Mouse (Mus musculus) limb, embryonic 13.5 days (tissue): ENCODE results near the gene Krtap5-2. TPM values are rescaled to one million over a fixed set of nuclear protein-coding genes. Genes with fewer than 3 reads are reported as not detected.

Experiments used
- ATAC-seq: fragments of 200-750 bp; cut with Nextera tagmentation; 2 replicates; pipeline ENCODE4 v1.8.0; 2017; ENCODE audit warnings: low read depth, moderate number of reproducible peaks, moderate TSS enrichment; ENCODE audit not compliant: low FRiP score
- H3K27ac ChIP-seq: fragments of 300-500 bp; sonication (generic); 2 replicates; pipeline ENCODE4 v1.5.1; 2015; ENCODE audit warnings: inconsistent platforms, mild to moderate bottlenecking, moderate library complexity
- H3K27me3 ChIP-seq: fragments of 300-500 bp; sonication (generic); 2 replicates; pipeline ENCODE4 v1.6.1; 2015; ENCODE audit warnings: mild to moderate bottlenecking, inconsistent platforms
- H3K36me3 ChIP-seq: fragments of 300-500 bp; sonication (generic); 2 replicates; pipeline ENCODE4 v1.6.1; 2015; ENCODE audit warnings: inconsistent platforms, mild to moderate bottlenecking, moderate library complexity
- H3K4me1 ChIP-seq: fragments of 300-500 bp; sonication (generic); 2 replicates; pipeline ENCODE4 v1.6.1; 2015; ENCODE audit warnings: inconsistent platforms
- H3K4me2 ChIP-seq: fragments of 300-500 bp; sonication (generic); replicated peaks from 2 replicates; pipeline ENCODE4 v1.6.1; 2015; ENCODE audit warnings: inconsistent platforms, mild to moderate bottlenecking, moderate library complexity
- H3K4me3 ChIP-seq: fragments of 300-500 bp; sonication (generic); 2 replicates; pipeline ENCODE4 v1.5.1; 2015; ENCODE audit warnings: moderate library complexity, mild to moderate bottlenecking, inconsistent platforms
- H3K9ac ChIP-seq: fragments of 300-500 bp; sonication (generic); 2 replicates; pipeline ENCODE4 v1.6.1; 2015; ENCODE audit warnings: mild to moderate bottlenecking, inconsistent platforms
- H3K9me3 ChIP-seq: fragments of 300-500 bp; sonication (generic); 2 replicates; pipeline ENCODE4 v1.6.1; 2016; ENCODE audit warnings: inconsistent platforms
- WGBS: fragments of 180-500 bp; shearing (Covaris S2); methylation state at CpG from one replicate; pipeline ENCODE4 v1.1.7; 2015; 5-methylcytosine and 5-hydroxymethylcytosine counted together
- polyA plus RNA-seq: library from polyadenylated mRNA; unstranded; fragments of >200 nt; fragmentation: Nextera tagmentation; extraction: Ambion mirVana; gene quantifications from 2 replicates; pipeline ENCODE4 v1.2.1, GENCODE M21; 2015

Krtap5-2 gene
- polyA plus RNA-seq, 1 experiment from 2014 or later = not detected

GRCm38 (mm10) chr7:142134206-142134995, 41.4 kb downstream of the Krtap5-2 start:
- Histone ChIP-seq H3K9me3 (no peaks in the 10 kb centered on the region), H3K36me3 (no peaks in the 10 kb centered on the region), H3K27me3 (no peaks in the 10 kb centered on the region), H3K4me1 (no peaks in the 10 kb centered on the region), H3K27ac (no peak overlapping the region), H3K4me3 (no peak overlapping the region), H3K9ac (no peak overlapping the region), H3K4me2 (no peak overlapping the region)
- no peak for ATAC-seq
- 62% methylated on average over 4 of the region's 4 CpGs for WGBS

GRCm38 (mm10) chr7:142128843-142129242, 47.0 kb downstream of the Krtap5-2 start:
- Histone ChIP-seq H3K27me3 (no peaks in the 10 kb centered on the region), H3K9ac (no peak overlapping the region), H3K9me3 (no peaks in the 10 kb centered on the region), H3K4me1 (no peaks in the 10 kb centered on the region), H3K36me3 (no peaks in the 10 kb centered on the region), H3K4me2 (no peak overlapping the region), H3K27ac (no peak overlapping the region), H3K4me3 (no peak overlapping the region)
- WGBS = 62% methylated on average over 4 of the region's 4 CpGs
- no peak for ATAC-seq

Other genes starting within 250 kb of the Krtap5-2 start
- 0.83 and 0.95 TPM in 2 replicates for gene Brsk2, start 226.3 kb downstream of the Krtap5-2 start, polyA plus RNA-seq
- gene Mob2, start 114.9 kb downstream of the Krtap5-2 start, polyA plus RNA-seq = 70.7 and 71.4 TPM in 2 replicates
- 2.3 and 2.7 TPM in 2 replicates for gene Dusp8, start 80.2 kb downstream of the Krtap5-2 start, polyA plus RNA-seq
- not detected in 2 replicates for gene Gm45618, start 55.3 kb downstream of the Krtap5-2 start, polyA plus RNA-seq
- gene Gm39115, start 40.0 kb downstream of the Krtap5-2 start, polyA plus RNA-seq = not detected in 2 replicates
- not detected in 2 replicates for gene Gm45337, start 31.4 kb downstream of the Krtap5-2 start, polyA plus RNA-seq
- gene Gm29735, start 18.9 kb downstream of the Krtap5-2 start, polyA plus RNA-seq = not detected in 2 replicates
- not detected in 2 replicates for gene Gm4553, start 10.3 kb downstream of the Krtap5-2 start, polyA plus RNA-seq
- not detected in 2 replicates for gene Gm10153, start 14.4 kb upstream of the Krtap5-2 start, polyA plus RNA-seq
- gene Krtap5-3, start 25.4 kb upstream of the Krtap5-2 start, polyA plus RNA-seq = not detected in 2 replicates
- gene Gm7579, start 35.9 kb upstream of the Krtap5-2 start, polyA plus RNA-seq = not detected in 2 replicates
- not detected in 2 replicates for gene Krtap5-5, start 54.0 kb upstream of the Krtap5-2 start, polyA plus RNA-seq
- gene Gm40460, start 65.1 kb upstream of the Krtap5-2 start, polyA plus RNA-seq = not detected in 2 replicates
- gene Gm2431, start 82.3 kb upstream of the Krtap5-2 start, polyA plus RNA-seq = not detected in 2 replicates
- not detected in 2 replicates for gene Gm4559, start 98.4 kb upstream of the Krtap5-2 start, polyA plus RNA-seq
- gene Krtap5-1, start 121.1 kb upstream of the Krtap5-2 start, polyA plus RNA-seq = not detected in 2 replicates
- not detected in 2 replicates for gene Krtap5-4, start 127.5 kb upstream of the Krtap5-2 start, polyA plus RNA-seq
- gene Ifitm10, start 197.7 kb upstream of the Krtap5-2 start, polyA plus RNA-seq = 1.1 and 1.5 TPM in 2 replicates
- gene Gm49369, start 206.7 kb upstream of the Krtap5-2 start, polyA plus RNA-seq = not detected in 2 replicates
- 228 and 241 TPM in 2 replicates for gene Ctsd, start 212.0 kb upstream of the Krtap5-2 start, polyA plus RNA-seq